Mouse (Mus musculus): Measurements from ENCODE around the gene Zfp362.

Gene Zfp362

DNA sequence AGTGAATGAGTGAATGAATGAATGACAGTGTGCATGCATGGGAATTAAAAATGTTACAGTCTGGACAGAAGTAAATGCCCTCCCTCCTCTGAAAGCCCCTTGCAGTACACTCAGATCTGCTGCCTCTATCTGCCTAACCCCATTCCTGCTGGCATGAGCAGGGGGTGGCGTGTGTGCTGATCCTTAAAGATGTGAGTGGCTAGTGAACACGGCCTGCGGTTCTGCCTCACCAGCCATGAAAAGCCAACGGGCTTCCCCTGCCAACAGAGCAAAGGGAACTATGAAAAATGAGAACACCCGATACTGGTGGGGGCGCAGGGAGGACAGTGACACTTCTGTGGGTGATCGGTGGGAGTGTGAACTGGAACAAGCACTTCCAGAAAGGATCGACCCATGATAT is 9.1 kb downstream of the Zfp362 start:
- no peak for DNase-seq

DNA sequence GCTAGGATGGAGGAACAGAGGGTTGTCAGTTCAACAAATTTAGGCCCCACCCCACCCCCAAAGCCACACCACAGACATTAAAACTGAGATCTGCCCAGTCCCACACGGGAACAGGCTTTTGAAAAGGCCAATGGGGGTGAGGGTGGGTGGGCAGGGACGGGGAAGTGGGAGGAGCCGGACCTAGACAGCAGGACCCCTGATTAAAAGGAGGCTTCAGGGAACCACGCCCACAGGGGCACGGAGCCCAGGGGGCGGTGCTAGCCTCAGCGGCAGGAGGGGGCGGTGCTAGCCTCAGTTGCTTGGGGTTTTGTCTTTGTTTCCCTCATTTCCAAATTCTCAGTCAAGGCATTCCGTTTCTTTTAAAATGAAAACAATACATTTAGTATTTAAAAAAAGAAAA is 10.2 kb downstream of the Zfp362 start:
- DNase-seq, result peak; percentile 35

GRCm38 (mm10) chr4:128794198-128794597 is 11.6 kb downstream of the Zfp362 start:
- no peak for DNase-seq

DNA sequence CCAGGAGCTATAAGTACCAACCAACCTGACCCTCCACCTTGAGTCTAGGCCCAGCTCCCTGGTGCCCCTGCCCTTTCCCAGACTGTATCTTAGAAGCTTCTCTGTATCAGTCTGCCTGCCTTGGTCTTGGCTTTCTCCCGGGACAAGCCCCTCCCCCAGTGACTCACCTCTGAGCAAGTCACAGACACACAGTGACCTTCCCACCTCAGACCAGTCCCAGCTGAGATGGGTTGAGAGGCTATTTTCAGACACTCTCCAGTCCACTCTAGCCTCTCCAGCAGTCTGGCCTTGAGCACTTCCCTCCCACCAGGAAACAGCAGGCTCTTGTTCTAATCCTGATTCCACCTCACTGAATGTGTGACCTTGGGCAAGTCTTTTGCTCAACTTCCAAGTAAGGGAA is 12.1 kb downstream of the Zfp362 start:
- DNase-seq, result no peak

DNA sequence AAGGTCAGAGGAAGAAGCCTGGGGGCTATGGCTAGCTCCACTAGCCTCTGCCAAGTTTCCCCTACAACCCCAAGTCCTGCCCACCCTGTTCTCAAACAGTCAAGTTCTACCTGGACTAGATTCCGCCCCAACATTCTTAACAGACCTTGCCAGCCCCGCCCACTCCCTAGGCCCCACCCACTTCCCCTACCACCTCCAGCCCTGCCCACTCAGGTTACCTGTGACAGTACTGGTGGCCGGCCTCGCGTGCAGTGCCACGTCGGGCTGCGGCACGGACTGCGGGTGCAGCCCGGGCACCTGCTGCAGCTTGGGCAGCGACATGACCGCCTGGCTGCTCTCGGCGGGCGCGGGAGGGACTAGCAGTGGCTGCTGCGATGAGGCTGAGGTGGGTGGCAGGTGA is 16.2 kb downstream of the Zfp362 start:
- no peak for DNase-seq

- no peak for DNase-seq
Measured at GRCm38 (mm10) chr4:128788108-128788507, 17.7 kb downstream of the Zfp362 start.

DNA sequence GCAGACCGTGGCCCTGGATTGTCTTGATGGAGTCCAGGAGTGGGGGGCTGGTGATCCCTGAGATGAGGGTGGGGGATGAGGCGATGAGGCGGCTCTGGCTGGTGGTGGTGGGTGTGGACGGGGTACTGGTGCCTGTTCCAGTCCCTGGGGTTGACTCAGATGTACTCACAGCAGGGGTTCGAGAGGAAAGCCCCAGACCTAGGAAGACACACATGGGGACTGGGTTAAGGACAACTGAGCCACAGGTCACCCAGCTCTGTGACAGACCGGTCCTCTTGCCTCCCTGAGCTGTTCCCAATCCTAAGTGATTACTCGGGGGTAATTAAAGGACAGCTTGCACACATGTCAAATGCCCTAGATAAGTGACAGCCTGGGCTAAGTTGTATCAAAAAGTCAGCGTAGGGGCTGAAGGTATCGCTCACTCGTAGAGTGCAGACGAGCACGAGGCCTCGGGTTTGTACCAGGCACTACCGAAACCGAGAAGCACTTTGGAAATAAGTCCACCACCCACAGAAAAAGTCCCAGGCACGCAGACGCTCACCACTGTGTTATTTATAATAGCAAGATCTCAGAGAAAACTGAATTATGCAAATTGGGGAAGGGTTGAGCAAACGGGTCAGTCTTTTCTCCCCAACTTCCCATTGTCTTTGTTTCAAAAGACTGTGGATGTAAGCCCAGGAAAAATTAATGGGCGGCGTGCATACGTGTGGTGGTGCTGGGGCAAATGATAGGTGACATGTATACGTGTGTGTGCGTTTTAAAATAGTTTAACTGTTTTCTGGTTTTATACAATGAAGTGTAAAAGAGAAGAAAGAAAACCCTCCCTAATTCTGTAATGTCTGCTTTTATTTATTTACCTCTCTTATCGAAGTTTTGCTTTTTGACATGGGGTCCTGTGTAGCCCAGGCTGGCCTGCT is 18.6 kb downstream of the Zfp362 start:
- no peak for DNase-seq

DNA sequence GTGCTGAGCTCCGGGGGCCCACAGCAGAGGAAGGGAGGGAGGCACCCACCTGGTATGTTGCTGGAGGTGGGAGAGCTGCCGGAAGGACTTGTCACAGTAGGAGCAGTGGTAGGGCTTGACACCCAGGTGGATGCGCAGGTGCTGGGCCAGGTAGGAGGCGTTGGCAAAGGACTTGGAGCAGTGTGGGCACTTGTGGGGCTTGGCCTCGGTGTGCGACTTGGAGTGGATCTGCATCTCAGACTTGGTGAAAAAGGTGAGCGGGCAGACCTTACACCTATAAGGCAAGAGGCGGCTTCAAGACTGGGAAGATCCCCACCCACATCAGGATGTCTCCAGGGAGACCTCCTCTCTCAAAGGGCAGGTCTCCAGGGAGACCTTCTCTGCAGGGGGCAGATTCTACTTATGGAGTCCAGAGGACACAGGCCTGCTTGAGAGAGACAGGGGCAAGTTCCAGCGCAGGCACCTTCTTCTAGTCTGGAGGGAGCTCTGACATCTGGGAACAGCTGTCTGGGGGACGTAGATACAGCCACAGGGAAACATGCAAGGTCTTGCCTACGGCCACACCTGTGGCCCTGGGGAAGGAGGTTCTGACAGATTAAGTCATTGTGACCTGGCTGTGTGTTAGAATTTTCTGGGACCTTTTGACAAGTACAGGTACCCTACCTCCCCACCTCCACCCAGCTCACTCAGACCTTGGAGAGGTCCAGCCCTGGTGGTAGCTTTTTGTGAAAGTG is 19.8 kb downstream of the Zfp362 start:
- DNase-seq, result no peak

DNA sequence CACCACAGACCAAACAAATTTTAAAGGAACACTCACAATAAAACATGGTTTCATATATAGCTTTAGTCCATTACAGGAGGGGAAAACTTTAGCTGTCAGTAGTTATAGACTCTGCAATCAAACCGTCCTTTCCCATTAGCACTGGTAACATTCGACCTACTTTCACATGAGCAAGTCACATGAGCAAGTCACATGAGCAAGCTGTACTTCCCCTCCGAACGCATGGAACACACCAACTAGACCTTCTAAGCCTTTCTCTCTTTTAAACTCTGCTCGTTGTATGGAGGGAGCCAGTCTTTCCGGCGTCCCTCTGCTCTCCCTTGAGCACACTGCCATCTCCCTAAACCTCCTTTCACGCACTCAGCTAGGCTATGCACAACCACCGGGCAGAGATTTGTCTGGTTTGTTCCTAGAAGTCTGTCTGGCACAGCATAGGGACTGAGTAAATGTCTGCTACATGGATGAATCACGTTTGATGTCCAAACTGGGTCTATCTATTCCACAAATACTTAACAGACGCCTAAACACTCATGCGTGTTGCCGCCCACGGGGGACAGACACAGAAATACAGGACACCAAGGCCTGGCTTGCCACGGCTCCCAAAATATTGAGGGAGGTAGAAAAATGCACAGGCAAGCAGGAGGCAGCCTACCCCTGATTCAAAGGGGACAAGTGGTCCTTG is 20.8 kb downstream of the Zfp362 start:
- DNase-seq, result no peak

DNA sequence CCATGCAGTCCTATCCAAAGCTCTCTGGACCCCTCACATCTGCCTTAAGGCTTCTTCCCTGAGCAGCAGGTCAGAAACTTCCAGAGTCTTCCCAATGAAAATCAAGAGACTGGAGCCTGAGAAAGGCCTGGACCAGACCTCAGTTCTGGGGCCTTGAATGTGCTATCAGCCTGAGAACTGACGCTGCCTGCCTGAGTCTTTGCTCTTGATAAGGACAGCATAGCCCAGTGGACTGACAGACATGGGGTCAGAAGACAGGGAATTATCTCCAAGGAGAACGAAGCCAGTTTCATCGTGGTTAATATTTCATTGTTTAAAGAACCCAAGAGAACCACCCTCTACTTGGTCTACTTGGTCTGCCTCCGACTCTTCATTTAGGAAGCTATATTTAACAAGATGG is 23.2 kb downstream of the Zfp362 start:
- DNase-seq, result no peak

DNA sequence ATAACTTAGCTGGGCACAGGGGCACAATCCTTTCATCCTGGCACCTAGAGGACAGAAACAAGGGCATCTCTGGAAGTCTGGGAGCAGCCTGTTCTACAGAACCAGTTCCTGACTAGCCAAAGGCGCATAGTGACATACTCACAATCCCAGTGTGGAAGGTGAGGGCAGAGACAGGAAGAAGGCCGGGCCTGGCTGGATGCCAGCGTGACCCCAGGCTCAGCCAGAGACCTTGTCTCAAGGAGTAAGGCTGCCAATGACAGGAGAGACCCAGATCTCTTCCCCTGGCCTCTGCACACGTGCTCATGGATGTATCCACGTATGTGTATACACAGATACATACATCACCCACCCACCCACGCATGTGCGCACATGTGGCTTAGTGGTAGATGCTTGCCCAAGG is 23.8 kb downstream of the Zfp362 start:
- no peak for DNase-seq

- DNase-seq, result no peak
Measured at GRCm38 (mm10) chr4:128777593-128777992, 28.3 kb downstream of the Zfp362 start.

- DNase-seq, result peak; percentile 73
Measured at GRCm38 (mm10) chr4:128776568-128777289, 29.1 kb downstream of the Zfp362 start.

- DNase-seq, result peak; percentile 53
Measured at GRCm38 (mm10) chr4:128774467-128774866, 31.4 kb downstream of the Zfp362 start.

DNA sequence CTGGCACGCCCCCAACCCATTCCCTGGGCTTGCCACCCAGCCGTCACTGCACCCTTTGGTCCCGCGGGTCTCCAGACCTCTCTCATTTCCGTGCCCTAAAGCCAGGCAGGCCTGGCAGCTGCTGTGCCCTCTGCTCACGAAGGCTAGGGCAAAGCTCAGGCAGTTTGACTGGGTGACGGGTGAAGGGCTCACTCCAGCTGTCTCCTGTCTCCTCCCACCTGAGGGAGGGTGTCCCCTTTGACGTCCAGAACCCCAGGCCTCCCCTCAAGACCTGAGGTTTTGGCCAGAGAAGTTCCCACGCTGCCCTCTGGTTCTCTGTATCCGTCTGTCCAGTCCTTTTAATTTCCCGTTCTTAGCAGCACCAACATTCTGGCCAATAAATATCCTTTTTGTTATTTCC is 32.0 kb downstream of the Zfp362 start:
- DNase-seq, result no peak

DNA sequence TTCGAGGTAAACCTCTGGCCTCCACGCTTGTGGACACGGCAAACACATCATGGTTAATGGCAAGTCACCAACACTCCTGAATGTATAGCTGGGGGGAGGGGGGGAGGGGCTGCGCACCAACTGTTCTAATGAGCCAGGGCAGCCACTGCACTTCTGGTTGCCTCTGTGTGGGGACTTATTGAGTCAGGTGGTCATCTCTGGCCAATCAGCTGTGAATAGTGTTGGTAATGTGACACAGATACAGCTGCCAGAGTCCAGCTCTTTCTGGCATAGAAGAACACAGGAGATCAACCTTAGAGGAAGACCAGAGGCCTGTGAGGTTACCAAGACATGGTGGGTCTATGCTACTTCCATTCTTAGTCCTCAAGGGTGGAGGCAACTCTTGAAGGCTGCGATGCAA is 35.1 kb downstream of the Zfp362 start:
- DNase-seq, result no peak

DNA sequence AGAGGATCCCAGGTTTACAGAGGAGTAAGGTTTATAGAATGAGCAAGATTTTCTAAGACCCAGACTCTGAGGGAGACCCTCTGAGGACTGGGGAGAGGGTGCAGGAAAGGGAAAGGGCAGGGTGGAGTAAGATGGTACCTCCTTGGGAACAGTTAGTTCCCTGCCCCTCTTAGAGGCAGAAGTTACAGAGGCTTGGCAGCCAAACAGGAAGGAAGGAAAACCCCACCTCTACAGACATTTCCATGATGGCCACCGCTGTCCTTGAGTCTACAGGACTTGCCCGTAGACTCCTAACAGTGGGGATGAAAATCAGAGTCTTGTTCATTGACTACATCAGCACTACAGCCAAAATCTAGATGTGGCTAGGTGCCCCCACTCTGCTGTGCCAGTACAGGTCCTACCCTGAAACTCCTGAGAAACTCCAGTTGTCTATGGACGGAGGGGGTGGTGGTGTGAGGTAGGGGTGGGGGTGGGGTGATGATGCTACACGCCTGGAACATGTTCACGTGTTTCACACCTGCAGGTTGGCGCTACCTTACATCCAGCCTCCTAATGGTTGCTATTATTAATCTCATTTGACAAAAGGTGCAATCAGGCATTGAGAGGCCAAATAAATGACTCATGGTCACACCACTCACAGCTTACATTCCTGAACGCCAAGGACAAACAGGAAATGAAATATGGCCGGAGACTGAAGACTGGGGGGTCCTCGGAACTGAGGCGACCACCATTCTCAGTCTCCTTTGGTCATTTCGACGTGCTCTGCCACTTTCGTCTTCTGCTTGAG is 36.1 kb downstream of the Zfp362 start:
- no peak for DNase-seq

DNA sequence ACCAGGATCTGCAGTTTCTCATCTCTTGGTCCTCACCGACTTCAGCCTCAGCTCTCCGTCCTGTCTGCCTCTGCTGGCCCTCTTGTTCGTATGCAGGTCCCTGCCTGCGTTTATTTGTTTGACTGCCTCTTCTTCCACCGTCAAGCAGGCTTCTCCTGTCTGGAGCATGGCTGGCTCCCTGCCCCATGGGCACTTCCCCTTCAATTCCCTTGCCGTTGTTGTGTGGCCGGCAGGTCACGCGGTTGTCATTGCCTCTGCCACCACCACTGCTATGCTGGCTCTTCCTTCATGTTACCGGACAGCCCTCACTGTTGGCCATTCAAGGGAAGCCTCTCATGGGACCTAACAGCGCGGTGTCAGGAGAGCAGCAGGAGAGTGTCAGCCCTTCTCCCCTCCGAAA is 37.7 kb downstream of the Zfp362 start:
- DNase-seq, result no peak

DNA sequence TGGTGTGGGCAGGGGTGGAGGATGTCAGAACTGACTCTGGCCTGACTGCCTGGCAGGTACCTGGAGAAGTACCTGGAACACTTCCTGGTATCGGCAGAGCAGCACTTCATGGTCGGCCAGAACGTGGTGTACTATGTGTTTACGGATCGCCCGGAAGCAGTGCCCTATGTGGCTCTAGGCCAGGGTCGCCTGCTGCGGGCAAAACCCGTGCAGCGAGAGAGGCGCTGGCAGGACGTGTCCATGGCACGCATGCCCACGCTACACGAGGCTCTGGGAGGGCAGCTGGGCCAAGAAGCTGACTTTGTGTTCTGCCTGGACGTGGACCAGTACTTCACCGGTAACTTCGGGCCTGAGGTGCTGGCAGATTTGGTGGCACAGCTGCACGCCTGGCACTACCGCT is 38.9 kb downstream of the Zfp362 start:
- no peak for DNase-seq

DNA sequence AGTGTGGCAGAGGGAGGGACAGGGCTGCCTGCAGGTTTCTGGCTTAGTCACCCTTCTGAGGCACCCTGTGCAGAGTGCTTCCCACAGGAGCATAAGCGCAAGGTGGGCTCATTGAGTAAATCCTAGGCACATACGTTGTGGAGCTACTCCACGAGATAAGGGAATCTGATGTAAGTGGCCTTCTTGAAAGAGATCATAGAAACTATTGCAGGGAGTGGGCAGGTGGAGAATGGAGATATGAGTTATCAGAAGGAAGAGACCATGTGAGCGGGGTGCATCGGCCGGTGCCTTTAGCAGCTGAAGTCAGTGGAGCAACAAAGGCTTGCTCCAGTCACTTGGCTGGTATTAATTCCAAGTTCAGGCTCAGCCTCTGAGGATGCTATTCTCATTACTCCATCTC is 45.8 kb downstream of the Zfp362 start:
- DNase-seq, result no peak

DNA sequence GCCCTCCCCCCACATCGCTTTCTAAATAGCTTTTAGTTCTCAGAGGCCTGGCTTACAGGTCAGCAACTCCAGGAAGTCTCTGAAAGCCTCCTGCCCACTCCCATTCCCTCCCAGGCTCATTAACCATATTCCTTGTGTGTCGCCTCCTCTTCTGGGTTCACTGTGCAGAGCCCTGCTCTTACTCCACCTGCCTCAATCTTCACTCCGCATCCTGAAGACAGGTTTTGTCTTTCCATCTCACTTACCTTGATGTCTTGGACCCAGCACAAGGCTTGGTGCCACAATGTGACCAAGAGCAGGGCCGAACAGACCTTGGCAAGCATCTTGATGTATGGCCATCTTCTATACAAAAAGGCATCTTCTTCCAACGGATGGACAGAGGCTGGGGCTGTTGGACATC is 46.6 kb downstream of the Zfp362 start:
- no peak for DNase-seq

GRCm38 (mm10) chr4:128755900-128756299 is 49.9 kb downstream of the Zfp362 start:
- no peak for DNase-seq

All from thymus, postnatal 25 days (tissue).